Mouse (Mus musculus): ENCODE data around the gene Pnpla3. TPM values are rescaled to one million over a fixed set of nuclear protein-coding genes. Genes with fewer than 3 reads are reported as not detected.
A peak's percentile ranks its signal among the peaks of the same experiment; 100 is the strongest.

The Pnpla3 gene
- polyA plus RNA-seq, 1 experiment from 2014 or later: not detected

- Histone ChIP-seq H3K4me1 (ENCODE audit: control insufficient read depth, insufficient read depth, low read length) (peaks cover 60% of the 10 kb centered on the region), H3K4me3 (ENCODE audit: low read depth, low read length) (no peak overlapping the region), H3K36me3 (ENCODE audit: control insufficient read depth, insufficient read depth, low read length) (peaks cover 4% of the 10 kb centered on the region; the same call in 1 of the 2 replicates), H3K4me2 (ENCODE audit: low read depth, severe bottlenecking) (no peak overlapping the region), H3K27ac (replicated peaks; ENCODE audit: low read depth, low read length) (no peak overlapping the region), H3K9ac (ENCODE audit: low read length) (no peak overlapping the region), H3K9me3 (ENCODE audit: control insufficient read depth, low read length) (no peaks in the 10 kb centered on the region), H3K27me3 (ENCODE audit: control insufficient read depth, insufficient read depth, low read length) (no peaks in the 10 kb centered on the region)
- ATAC-seq (ENCODE audit: insufficient number of reproducible peaks, low FRiP score, low TSS enrichment, low read depth) (no peak), DNase-seq (ENCODE audit: low spot score) (no peak)
- WGBS: 83% methylated on average over 2 of the region's 2 CpGs
These were observed 47.6 kb downstream of the Pnpla3 start for GRCm38 (mm10) chr15:84215273-84215672.

- ATAC-seq (ENCODE audit: insufficient number of reproducible peaks, low FRiP score, low TSS enrichment, low read depth): no peak
- Histone ChIP-seq H3K36me3 (ENCODE audit: control insufficient read depth, insufficient read depth, low read length) (no peaks in the 10 kb centered on the region; the same call in 1 of the 2 replicates), H3K4me3 (ENCODE audit: low read depth, low read length) (no peak overlapping the region), H3K4me1 (ENCODE audit: control insufficient read depth, insufficient read depth, low read length) (peaks cover 60% of the 10 kb centered on the region), H3K4me2 (ENCODE audit: low read depth, severe bottlenecking) (peak overlapping the region; percentile 7; the same call in 1 of the 2 replicates), H3K27me3 (ENCODE audit: control insufficient read depth, insufficient read depth, low read length) (no peaks in the 10 kb centered on the region), H3K9ac (ENCODE audit: low read length) (no peak overlapping the region), H3K9me3 (ENCODE audit: control insufficient read depth, low read length) (no peaks in the 10 kb centered on the region), H3K27ac (replicated peaks; ENCODE audit: low read depth, low read length) (peak overlapping the region; percentile 68)
- DNase-seq (ENCODE audit: low spot score): no peak
These were observed 48.4 kb downstream of the Pnpla3 start for GRCm38 (mm10) chr15:84216026-84216425.

GRCm38 (mm10) chr15:84216461-84217084, 48.9 kb downstream of the Pnpla3 start:
- H3K4me2 ChIP-seq (ENCODE audit: low read depth, severe bottlenecking): peak overlapping the region; percentile 7; the same call in 1 of the 2 replicates
- no peaks in the 10 kb centered on the region for H3K36me3 ChIP-seq (ENCODE audit: control insufficient read depth, insufficient read depth, low read length)
- H3K9me3 ChIP-seq (ENCODE audit: control insufficient read depth, low read length): no peaks in the 10 kb centered on the region
- ATAC-seq (ENCODE audit: insufficient number of reproducible peaks, low FRiP score, low TSS enrichment, low read depth): no peak
- no peak overlapping the region for H3K4me3 ChIP-seq (ENCODE audit: low read depth, low read length)
- peak; percentile 75 for DNase-seq (ENCODE audit: low spot score)
- no peaks in the 10 kb centered on the region for H3K27me3 ChIP-seq (ENCODE audit: control insufficient read depth, insufficient read depth, low read length)
- peak overlapping the region; percentile 68 for H3K27ac ChIP-seq (replicated peaks; ENCODE audit: low read depth, low read length)
- H3K4me1 ChIP-seq (ENCODE audit: control insufficient read depth, insufficient read depth, low read length): peaks cover 60% of the 10 kb centered on the region
- 11% methylated on average over 7 of the region's 7 CpGs for WGBS
- H3K9ac ChIP-seq (ENCODE audit: low read length): no peak overlapping the region

- 14% methylated on average over 23 of the region's 23 CpGs for WGBS
- DNase-seq (ENCODE audit: low spot score) (no peak), ATAC-seq (ENCODE audit: insufficient number of reproducible peaks, low FRiP score, low TSS enrichment, low read depth) (no peak)
- H3K27ac ChIP-seq (replicated peaks; ENCODE audit: low read depth, low read length): peak overlapping the region; percentile 24; the same call in 1 of the 2 replicates
- H3K4me1 ChIP-seq (ENCODE audit: control insufficient read depth, insufficient read depth, low read length): peaks cover 56% of the 10 kb centered on the region
- H3K36me3 ChIP-seq (ENCODE audit: control insufficient read depth, insufficient read depth, low read length): no peaks in the 10 kb centered on the region
- no peak overlapping the region for H3K9ac ChIP-seq (ENCODE audit: low read length)
- H3K27me3 ChIP-seq (ENCODE audit: control insufficient read depth, insufficient read depth, low read length): no peaks in the 10 kb centered on the region
- H3K4me3 ChIP-seq (ENCODE audit: low read depth, low read length): no peak overlapping the region
- no peak overlapping the region for H3K4me2 ChIP-seq (ENCODE audit: low read depth, severe bottlenecking)
- no peaks in the 10 kb centered on the region for H3K9me3 ChIP-seq (ENCODE audit: control insufficient read depth, low read length)
These were observed 50.5 kb downstream of the Pnpla3 start for GRCm38 (mm10) chr15:84217969-84218782.

- H3K4me1 ChIP-seq (ENCODE audit: control insufficient read depth, insufficient read depth, low read length): peaks cover 57% of the 10 kb centered on the region
- H3K9me3 ChIP-seq (ENCODE audit: control insufficient read depth, low read length): no peaks in the 10 kb centered on the region
- WGBS: 6% methylated on average over 9 of the region's 9 CpGs
- no peak overlapping the region for H3K9ac ChIP-seq (ENCODE audit: low read length)
- no peaks in the 10 kb centered on the region for H3K27me3 ChIP-seq (ENCODE audit: control insufficient read depth, insufficient read depth, low read length)
- H3K4me2 ChIP-seq (ENCODE audit: low read depth, severe bottlenecking): no peak overlapping the region
- ATAC-seq (ENCODE audit: insufficient number of reproducible peaks, low FRiP score, low TSS enrichment, low read depth) (peak; percentile 59), DNase-seq (ENCODE audit: low spot score) (peak; percentile 82)
- peak overlapping the region; percentile 85 for H3K27ac ChIP-seq (replicated peaks; ENCODE audit: low read depth, low read length)
- H3K36me3 ChIP-seq (ENCODE audit: control insufficient read depth, insufficient read depth, low read length): no peaks in the 10 kb centered on the region
- H3K4me3 ChIP-seq (ENCODE audit: low read depth, low read length): no peak overlapping the region
These were observed 51.2 kb downstream of the Pnpla3 start for GRCm38 (mm10) chr15:84218783-84219271.

GRCm38 (mm10) chr15:84221539-84221938, 53.9 kb downstream of the Pnpla3 start:
- Histone ChIP-seq H3K9ac (ENCODE audit: low read length) (no peak overlapping the region), H3K27me3 (ENCODE audit: control insufficient read depth, insufficient read depth, low read length) (no peaks in the 10 kb centered on the region), H3K36me3 (ENCODE audit: control insufficient read depth, insufficient read depth, low read length) (no peaks in the 10 kb centered on the region), H3K4me2 (ENCODE audit: low read depth, severe bottlenecking) (no peak overlapping the region), H3K4me3 (ENCODE audit: low read depth, low read length) (no peak overlapping the region), H3K27ac (replicated peaks; ENCODE audit: low read depth, low read length) (no peak overlapping the region), H3K4me1 (ENCODE audit: control insufficient read depth, insufficient read depth, low read length) (peaks cover 43% of the 10 kb centered on the region), H3K9me3 (ENCODE audit: control insufficient read depth, low read length) (no peaks in the 10 kb centered on the region)
- no peak for ATAC-seq (ENCODE audit: insufficient number of reproducible peaks, low FRiP score, low TSS enrichment, low read depth)
- 85% methylated on average over 5 of the region's 5 CpGs for WGBS
- no peak for DNase-seq (ENCODE audit: low spot score)

GRCm38 (mm10) chr15:84223423-84223822, 55.8 kb downstream of the Pnpla3 start:
- no peaks in the 10 kb centered on the region for H3K27me3 ChIP-seq (ENCODE audit: control insufficient read depth, insufficient read depth, low read length)
- peak; percentile 48 for DNase-seq (ENCODE audit: low spot score)
- no peak overlapping the region for H3K27ac ChIP-seq (replicated peaks; ENCODE audit: low read depth, low read length)
- no peak overlapping the region for H3K4me2 ChIP-seq (ENCODE audit: low read depth, severe bottlenecking)
- H3K9me3 ChIP-seq (ENCODE audit: control insufficient read depth, low read length): no peaks in the 10 kb centered on the region
- 23% methylated on average over 6 of the region's 6 CpGs for WGBS
- no peaks in the 10 kb centered on the region for H3K36me3 ChIP-seq (ENCODE audit: control insufficient read depth, insufficient read depth, low read length)
- no peak for ATAC-seq (ENCODE audit: insufficient number of reproducible peaks, low FRiP score, low TSS enrichment, low read depth)
- no peak overlapping the region for H3K4me3 ChIP-seq (ENCODE audit: low read depth, low read length)
- 0 out of 2 replicates have a peak overlapping the region, but pooled peaks have one; percentile 12 for H3K9ac ChIP-seq (ENCODE audit: low read length)
- peaks cover 25% of the 10 kb centered on the region for H3K4me1 ChIP-seq (ENCODE audit: control insufficient read depth, insufficient read depth, low read length)

GRCm38 (mm10) chr15:84224779-84225178, 57.1 kb downstream of the Pnpla3 start:
- Histone ChIP-seq H3K36me3 (ENCODE audit: control insufficient read depth, insufficient read depth, low read length) (no peaks in the 10 kb centered on the region), H3K4me3 (ENCODE audit: low read depth, low read length) (no peak overlapping the region), H3K9ac (ENCODE audit: low read length) (no peak overlapping the region), H3K4me1 (ENCODE audit: control insufficient read depth, insufficient read depth, low read length) (peaks cover 12% of the 10 kb centered on the region; the same call in 1 of the 2 replicates), H3K27ac (replicated peaks; ENCODE audit: low read depth, low read length) (no peak overlapping the region), H3K9me3 (ENCODE audit: control insufficient read depth, low read length) (no peaks in the 10 kb centered on the region), H3K4me2 (ENCODE audit: low read depth, severe bottlenecking) (no peak overlapping the region), H3K27me3 (ENCODE audit: control insufficient read depth, insufficient read depth, low read length) (no peaks in the 10 kb centered on the region)
- WGBS: 45% methylated on average over 10 of the region's 10 CpGs
- DNase-seq (ENCODE audit: low spot score): peak; percentile 30
- no peak for ATAC-seq (ENCODE audit: insufficient number of reproducible peaks, low FRiP score, low TSS enrichment, low read depth)

Data from limb, embryonic 11.5 days (tissue).